Mouse (Mus musculus) heart, adult 2 months (tissue): ENCODE results near the gene Lpin1. TPM values are rescaled to one million over a fixed set of nuclear protein-coding genes. Genes with fewer than 3 reads are reported as not detected.

Experiments used
- DNase-seq, 2 experiments: peaks; one replicate each; pipeline ENCODE4 v3.0.0; 2021
- H3K27ac ChIP-seq: fragments of 200-600 bp; 2 replicates; pipeline ENCODE4 v1.8.1; 2022
- H3K27me3 ChIP-seq: fragments of 200-500 bp; 2 replicates; pipeline ENCODE4 v1.6.1; 2012; ENCODE audit warnings: mild to moderate bottlenecking, low read length, inconsistent platforms, mixed read lengths; ENCODE audit not compliant: control insufficient read depth, insufficient read depth
- H3K36me3 ChIP-seq: fragments of 200-500 bp; 2 replicates; pipeline ENCODE4 v1.6.1; 2012; ENCODE audit warnings: low read length, inconsistent platforms; ENCODE audit not compliant: control insufficient read depth, insufficient read depth
- H3K4me1 ChIP-seq: fragments of 200-500 bp; 2 replicates; pipeline ENCODE4 v1.6.1; 2011; ENCODE audit warnings: low read length; ENCODE audit not compliant: control insufficient read depth, insufficient read depth
- H3K4me3 ChIP-seq: fragments of 200-600 bp; 2 replicates; pipeline ENCODE4 v1.8.1; 2022
- H3K79me2 ChIP-seq: fragments of 200-500 bp; replicated peaks from 2 replicates; pipeline ENCODE4 v1.6.1; 2012; ENCODE audit warnings: mild to moderate bottlenecking, inconsistent platforms, low read length, moderate library complexity, mixed read lengths; ENCODE audit not compliant: control insufficient read depth, insufficient read depth
- H3K9ac ChIP-seq: fragments of 200-500 bp; 2 replicates; pipeline ENCODE4 v1.6.1; 2012; ENCODE audit warnings: low read depth, mild to moderate bottlenecking, control low read depth, inconsistent platforms, low read length, mixed read lengths
- CTCF ChIP-seq: fragments of 200-600 bp; IDR thresholded peaks from 2 replicates; pipeline ENCODE4 v1.8.1; 2022; ENCODE audit warnings: antibody characterized with exemption, mild to moderate bottlenecking, moderate library complexity
- EP300 ChIP-seq: fragments of 200-500 bp; IDR thresholded peaks from 2 replicates; pipeline ENCODE4 v1.6.1; 2011; ENCODE audit warnings: low read depth, low read length, control low read depth; ENCODE audit not compliant: insufficient read depth
- POLR2A ChIP-seq: fragments of 200-500 bp; IDR thresholded peaks from 2 replicates; pipeline ENCODE4 v1.6.1; 2011; ENCODE audit warnings: mild to moderate bottlenecking, low read depth, low read length, control low read depth; ENCODE audit not compliant: insufficient read depth
- WGBS: fragments of 180-500 bp; shearing (Covaris S2); methylation state at CpG from one replicate; pipeline ENCODE4 v1.1.7; 2018; 5-methylcytosine and 5-hydroxymethylcytosine counted together
- intact Hi-C: fragments of 180-260 bp; cut with DNase I; formaldehyde crosslinking; loops from one replicate; pipeline ENCODE4 v1.15.1; 2025
- polyA plus RNA-seq: library from polyadenylated mRNA; depleted of rRNA; stranded (reverse); fragments of >200 nt; gene quantifications from 2 replicates; pipeline ENCODE4 v1.2.3, GENCODE M21; 2012
- total RNA-seq, 2 experiments: library from RNA; stranded (reverse); gene quantifications; 2 replicates each; pipeline ENCODE4 v1.2.3; 2021

The Lpin1 gene
- total and polyA plus RNA-seq, 3 experiments = 96.8 to 171 (median 160) TPM

- intact Hi-C loops = loop anchor here (1.0 kb wide), 3 partner anchors 66 to 237 kb away; no protein-coding TSS in a partner anchor
- no peaks in the 10 kb centered on the region for H3K79me2 ChIP-seq
- no peaks in the 10 kb centered on the region for H3K36me3 ChIP-seq
- no peak overlapping the region for H3K4me3 ChIP-seq
- 87% methylated on average over 6 of the region's 6 CpGs for WGBS
- H3K27me3 ChIP-seq = no peaks in the 10 kb centered on the region
- H3K4me1 ChIP-seq = peaks cover 8% of the 10 kb centered on the region
- no peak overlapping the region for H3K9ac ChIP-seq
- H3K27ac ChIP-seq = no peak overlapping the region
- DNase-seq = no peak
- TF ChIP-seq EP300 = no peak
- TF ChIP-seq CTCF = no peak
- no peak for TF ChIP-seq POLR2A
These were observed 42.7 kb downstream of the Lpin1 start for GRCm38 (mm10) chr12:16568090-16568489.

- TF ChIP-seq CTCF = peak; percentile 73
- TF ChIP-seq EP300 = no peak
- no peak for TF ChIP-seq POLR2A
- intact Hi-C loops = no loop called here
- Histone ChIP-seq H3K79me2 (no peaks in the 10 kb centered on the region; the same call in 1 of the 2 replicates), H3K36me3 (no peaks in the 10 kb centered on the region), H3K9ac (no peak overlapping the region), H3K27ac (no peak overlapping the region), H3K27me3 (no peaks in the 10 kb centered on the region), H3K4me3 (no peak overlapping the region), H3K4me1 (no peaks in the 10 kb centered on the region)
- no peak for DNase-seq
- 72% methylated on average over 9 of the region's 9 CpGs for whole genome bisulfite sequencing
These were observed 47.3 kb downstream of the Lpin1 start for GRCm38 (mm10) chr12:16563427-16563826.

GRCm38 (mm10) chr12:16562647-16563046, 48.1 kb downstream of the Lpin1 start:
- Histone ChIP-seq H3K4me3 (no peak overlapping the region), H3K27me3 (no peaks in the 10 kb centered on the region), H3K4me1 (no peaks in the 10 kb centered on the region), H3K9ac (no peak overlapping the region), H3K27ac (no peak overlapping the region), H3K36me3 (no peaks in the 10 kb centered on the region), H3K79me2 (no peaks in the 10 kb centered on the region; the same call in 1 of the 2 replicates)
- TF ChIP-seq EP300 = no peak
- 62% methylated on average over 10 of the region's 10 CpGs for WGBS
- peak in 1 of 2 experiments; percentile 47 for DNase-seq
- intact Hi-C loops = no loop called here

GRCm38 (mm10) chr12:16562181-16562580, 48.6 kb downstream of the Lpin1 start:
- H3K27me3 ChIP-seq = no peaks in the 10 kb centered on the region
- H3K4me3 ChIP-seq = no peak overlapping the region
- TF ChIP-seq EP300 = no peak
- no peaks in the 10 kb centered on the region for H3K4me1 ChIP-seq
- no peak overlapping the region for H3K9ac ChIP-seq
- DNase-seq = no peak
- no peaks in the 10 kb centered on the region for H3K36me3 ChIP-seq
- no peak overlapping the region for H3K27ac ChIP-seq
- intact Hi-C loops = no loop called here
- WGBS = 32% methylated on average over 8 of the region's 8 CpGs
- no peaks in the 10 kb centered on the region; the same call in 1 of the 2 replicates for H3K79me2 ChIP-seq

GRCm38 (mm10) chr12:16557271-16557670, 53.5 kb downstream of the Lpin1 start:
- DNase-seq = no peak
- H3K4me1 ChIP-seq = no peaks in the 10 kb centered on the region; the same call in 1 of the 2 replicates
- TF ChIP-seq CTCF = no peak
- no peak for TF ChIP-seq POLR2A
- TF ChIP-seq EP300 = no peak
- H3K36me3 ChIP-seq = no peaks in the 10 kb centered on the region
- H3K79me2 ChIP-seq = no peaks in the 10 kb centered on the region; the same call in 1 of the 2 replicates
- no peak overlapping the region for H3K27ac ChIP-seq
- H3K4me3 ChIP-seq = no peak overlapping the region
- no peak overlapping the region for H3K9ac ChIP-seq
- no peaks in the 10 kb centered on the region for H3K27me3 ChIP-seq
- WGBS = 40% methylated on average over 4 of the region's 4 CpGs
- intact Hi-C loops = no loop called here

- WGBS = 55% methylated on average over 8 of the region's 8 CpGs
- intact Hi-C loops = no loop called here
These were observed 56.6 kb downstream of the Lpin1 start for GRCm38 (mm10) chr12:16554171-16554570.

More at GRCm38 (mm10) chr12:16554171-16554570, 56.6 kb downstream of the Lpin1 start:
- no peak overlapping the region for H3K4me3 ChIP-seq
- no peaks in the 10 kb centered on the region for H3K79me2 ChIP-seq
- no peaks in the 10 kb centered on the region; the same call in 1 of the 2 replicates for H3K4me1 ChIP-seq
- peak in 1 of 2 experiments; percentile 13 for DNase-seq
- no peak overlapping the region for H3K27ac ChIP-seq
- TF ChIP-seq POLR2A = no peak
- TF ChIP-seq EP300 = no peak
- no peak for TF ChIP-seq CTCF
- no peaks in the 10 kb centered on the region for H3K27me3 ChIP-seq
- H3K36me3 ChIP-seq = no peaks in the 10 kb centered on the region
- no peak overlapping the region for H3K9ac ChIP-seq
